Mouse (Mus musculus) lung, postnatal 0 days (tissue): ENCODE data around the gene Faf2.

Experiments used
- CTCF ChIP-seq: IDR thresholded peaks from 2 replicates; pipeline ENCODE4 v1.5.1; 2016; ENCODE audit warnings: antibody characterized with exemption, mild to moderate bottlenecking
- EP300 ChIP-seq: IDR thresholded peaks from 2 replicates; pipeline ENCODE4 v1.6.1; 2016; ENCODE audit warnings: antibody characterized with exemption, mild to moderate bottlenecking, control low read depth

DNA sequence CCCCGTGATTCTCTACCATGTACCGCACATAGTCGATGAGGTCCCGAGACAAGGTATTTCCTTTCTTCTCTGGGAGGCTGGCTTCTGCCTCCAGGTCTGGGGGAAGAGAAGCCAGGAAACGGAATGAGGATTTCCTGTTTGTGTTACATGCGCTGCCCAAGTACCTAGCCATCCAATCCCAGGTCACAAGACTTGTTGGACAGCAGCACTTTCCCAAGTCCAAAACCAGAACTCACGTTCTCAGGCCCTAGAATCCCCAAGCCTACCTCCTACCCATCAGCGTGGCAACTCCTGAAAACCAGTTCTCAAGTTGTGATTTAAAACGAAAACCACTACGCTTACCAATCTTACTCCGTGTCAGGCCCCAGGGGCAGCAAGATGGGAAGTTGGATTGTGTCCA, 35.8 kb upstream of the Faf2 start:
- no peak for TF ChIP-seq CTCF
- TF ChIP-seq EP300, result no peak
